ENCODE assay signal across 9 mouse cellular contexts in genomic region chr3:104542065-104542429, GRCm38 (mm10). TPM values are rescaled to one million over a fixed set of nuclear protein-coding genes. Genes with fewer than 3 reads are reported as not detected.
DNase-seq lines count a peak whose midpoint lies in the region; ATAC-seq and TF ChIP-seq lines count a peak whose summit lies in the region.
"Had no signal": no experiment of that assay in that cellular context is flagged by ENCODE, and none has a peak within 500 bp of the region (broad histone marks: within the 10 kb centered on the region; RNA-seq: fewer than 3 reads in every experiment).

No protein-coding gene starts in this region.

- H3K36me3 ChIP-seq in liver, postnatal 0 days (replicated peaks; ENCODE audit: insufficient read depth, low read length) = no peaks in the 10 kb centered on the region

- peak overlapping the region; percentile 57; the same call in 1 of the 2 replicates for H3K4me2 ChIP-seq in liver, postnatal 0 days (ENCODE audit: low read depth, low read length)

- no peak overlapping the region for H3K4me3 ChIP-seq in liver, postnatal 0 days (ENCODE audit: low read depth, low read length)

- H3K4me1 ChIP-seq in liver, postnatal 0 days (ENCODE audit: insufficient read depth) = peaks cover 5% of the 10 kb centered on the region; the same call in 1 of the 2 replicates

- no peak overlapping the region for H3K9ac ChIP-seq in liver, postnatal 0 days (replicated peaks)

- ATAC-seq in liver, postnatal 0 days = no peak
- ATAC-seq in erythroid progenitor cell, adult 5-6 weeks (replicated peaks; ENCODE audit: low FRiP score, poor library complexity, severe bottlenecking) = no peak

- H3K27ac ChIP-seq in liver, postnatal 0 days (ENCODE audit: low read depth) = no peak overlapping the region

- 81% methylated on average over 2 of the region's 2 CpGs for WGBS in liver, postnatal 0 days (ENCODE audit: insufficient replicate concordance)

- no peaks in the 10 kb centered on the region for H3K27me3 ChIP-seq in liver, postnatal 0 days (ENCODE audit: insufficient read depth, low read length)

- no peaks in the 10 kb centered on the region for H3K9me3 ChIP-seq in liver, postnatal 0 days (ENCODE audit: low read length)

- TF ChIP-seq CTCF in liver, postnatal 0 days (IDR thresholded peaks at IDR 0.05; ENCODE audit: low read depth) = no peak

- TF ChIP-seq EP300 in liver, postnatal 0 days (IDR thresholded peaks at IDR 0.05; ENCODE audit: low read depth) = no peak

- DNase-seq in embryo, embryonic 11 days = peak; percentile 46
- no peak for DNase-seq in embryo, embryonic 9.5 days (ENCODE audit: extremely low spot score)
- peak; percentile 8 for DNase-seq in lung, postnatal 10 days
- no peak for DNase-seq in lung, postnatal 4 days
- no peak for DNase-seq in liver, postnatal 0 days
- DNase-seq in adrenal gland, postnatal 36 days = no peak
- no peak for DNase-seq in frontal cortex, postnatal 14 days (ENCODE audit: low spot score in 2 of 2)
- DNase-seq: adrenal gland, adult 8-10 months had no signal

RNA-seq across cellular contexts. Expression of gene Lrig2, which starts 30.3 kb away (rescaled TPM):
- polyA plus RNA-seq in liver, postnatal 0 days (2015; fragmentation: Nextera tagmentation; extraction: Ambion mirVana) = 2.5 and 2.6 TPM in 2 replicates
- 12.2 and 14.8 TPM in 2 replicates for total RNA-seq in erythroid progenitor cell, adult 5-6 weeks (2015; ENCODE audit: low replicate concordance)
- 23.6 and 42.6 TPM in 2 replicates for total RNA-seq in erythroid progenitor cell, adult 5-6 weeks (2017; ENCODE audit: low replicate concordance)
- total RNA-seq in adrenal gland, postnatal 36 days (2021) = 10 to 100 TPM; 13.3 to 13.8 TPM

Comparison
In these comparisons a context has a peak if more than half of its experiments do, and no peak if none do; other contexts are left out.
1. DNase-seq: peak in embryo, embryonic 11 days (single experiment) and lung, postnatal 10 days (single experiment); none in embryo, embryonic 9.5 days (single experiment), lung, postnatal 4 days (0 of 2), liver, postnatal 0 days (single experiment), adrenal gland, postnatal 36 days (0 of 2) and frontal cortex, postnatal 14 days (0 of 2).